Mouse (Mus musculus) bone marrow, adult 2 months (tissue): Measurements from ENCODE around the gene Vwa5b2.

Source experiments
- CTCF ChIP-seq: fragments of 200-500 bp; IDR thresholded peaks from 2 replicates; pipeline ENCODE4 v1.5.1; 2011; ENCODE audit warnings: low read length, control low read depth; ENCODE audit not compliant: control insufficient read depth, insufficient read depth
- POLR2A ChIP-seq: fragments of 200-500 bp; IDR thresholded peaks from 2 replicates; pipeline ENCODE4 v1.6.1; 2011; ENCODE audit warnings: low read depth, mild to moderate bottlenecking, control low read depth, low read length, borderline replicate concordance; ENCODE audit not compliant: control insufficient read depth

DNA sequence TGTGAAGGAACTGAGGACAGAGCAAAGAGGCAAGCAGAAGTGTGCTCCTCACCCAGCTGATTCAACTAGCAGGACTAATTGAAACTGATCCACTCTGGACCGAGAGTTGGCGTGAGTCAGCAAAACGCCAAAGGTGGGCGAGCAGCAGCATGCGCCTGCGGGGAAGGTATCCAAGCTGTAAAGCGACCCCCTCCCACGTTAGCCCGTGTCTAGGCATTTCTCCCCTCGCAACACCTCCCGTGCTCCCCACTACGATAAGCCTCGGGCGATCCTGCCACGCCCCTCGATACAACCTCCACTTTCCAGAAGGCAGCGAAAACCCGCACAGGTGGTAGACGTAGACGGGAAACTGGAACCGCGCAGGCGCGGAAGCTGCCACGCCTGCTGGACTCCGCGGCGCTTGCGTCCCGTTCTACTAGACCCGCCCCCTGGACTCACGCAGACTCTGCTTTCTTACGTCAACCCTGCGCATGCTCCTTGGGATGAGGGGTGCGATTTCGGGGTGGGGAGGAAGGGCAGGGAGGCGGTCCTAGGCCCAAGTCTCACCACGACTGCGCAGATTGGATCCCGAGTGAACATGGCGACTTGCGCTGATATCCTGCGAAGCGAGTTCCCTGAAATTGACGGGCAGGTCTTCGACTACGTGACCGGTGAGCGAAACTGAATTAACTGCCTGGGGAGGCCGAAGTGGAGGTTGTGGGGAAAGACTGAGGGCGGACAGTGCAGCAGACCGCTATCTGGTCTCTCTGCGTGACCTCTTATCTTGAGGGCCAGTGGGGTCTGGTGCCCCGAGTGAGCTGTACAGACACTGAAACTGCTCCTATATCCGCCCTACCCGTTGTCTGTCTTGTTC is 40.9 kb upstream of the Vwa5b2 start, which contains the start of gene Abcf3:
- TF ChIP-seq CTCF, result 0 out of 2 replicates have a peak, but pooled peaks have one; percentile 7
- TF ChIP-seq POLR2A, result peak; percentile 72
